Mouse (Mus musculus): Measurements from ENCODE around the gene Ston2.

DNA sequence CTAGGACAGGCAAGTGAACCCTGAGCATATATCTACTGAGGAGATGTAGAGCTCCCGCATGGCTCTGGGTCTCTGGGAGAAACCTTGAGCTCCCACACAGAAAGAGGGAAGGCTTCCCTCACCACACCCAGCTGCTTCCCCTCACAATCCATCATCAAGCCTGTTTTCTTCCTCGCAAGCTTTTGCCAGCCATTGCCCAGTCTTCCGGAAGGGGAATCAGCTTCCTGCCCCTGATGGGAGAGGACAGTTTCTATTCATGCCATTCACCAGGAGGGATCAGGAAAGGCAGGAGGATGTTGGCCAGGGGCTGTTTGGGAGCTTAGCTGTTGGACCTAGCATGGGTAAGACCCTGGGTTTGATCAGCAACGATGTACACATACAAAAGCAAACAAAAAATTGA, 8.6 kb upstream of the Ston2 start:
- TF ChIP-seq CTCF (IDR thresholded peaks at IDR 0.05; ENCODE audit: extremely low read depth, insufficient read depth, low read length), result no peak
- TF ChIP-seq POLR2A (IDR thresholded peaks at IDR 0.05; ENCODE audit: extremely low read depth, insufficient read depth, low read length), result no peak

Measured in cortical plate, adult 2 months (tissue).